Mouse (Mus musculus) limb, embryonic 10.5 days (tissue): Measurements from ENCODE around the gene Cab39l. TPM values are rescaled to one million over a fixed set of nuclear protein-coding genes. Genes with fewer than 3 reads are reported as not detected.
"Not testable (repeated sequence)": the region's sequence is repeated elsewhere in the genome, so short reads cannot be mapped to it uniquely, and the experiment has no call there.

ENCODE experiments used
- DNase-seq: peaks from one replicate; pipeline ENCODE4 v3.0.0-alpha.2; 2017; ENCODE audit warnings: low spot score
- H3K27ac ChIP-seq: fragments of 300-500 bp; sonication (generic); 2 replicates; pipeline ENCODE4 v1.5.1; 2016; ENCODE audit warnings: mild to moderate bottlenecking
- H3K27me3 ChIP-seq: fragments of 300-500 bp; sonication (generic); 2 replicates; pipeline ENCODE4 v1.6.1; 2016; ENCODE audit warnings: low read depth, mild to moderate bottlenecking; ENCODE audit not compliant: poor library complexity, severe bottlenecking
- H3K36me3 ChIP-seq: fragments of 300-500 bp; sonication (generic); 2 replicates; pipeline ENCODE4 v1.6.1; 2016; ENCODE audit warnings: mild to moderate bottlenecking, moderate library complexity
- H3K4me1 ChIP-seq: fragments of 300-500 bp; sonication (generic); 2 replicates; pipeline ENCODE4 v1.6.1; 2016
- H3K4me3 ChIP-seq: fragments of 300-500 bp; sonication (generic); 2 replicates; pipeline ENCODE4 v1.5.1; 2016; ENCODE audit warnings: mild to moderate bottlenecking, moderate library complexity
- H3K9me3 ChIP-seq: fragments of 300-500 bp; sonication (generic); replicated peaks from 2 replicates; pipeline ENCODE4 v1.6.1; 2016; ENCODE audit warnings: mild to moderate bottlenecking
- WGBS: fragments of 180-500 bp; shearing (Covaris S2); methylation state at CpG from one replicate; pipeline ENCODE4 v1.1.7; 2016; 5-methylcytosine and 5-hydroxymethylcytosine counted together
- polyA plus RNA-seq: library from polyadenylated mRNA; unstranded; fragments of >200 nt; fragmentation: Nextera tagmentation; extraction: Ambion mirVana; gene quantifications from 2 replicates; pipeline ENCODE4 v1.2.1, GENCODE M21; 2016

Gene Cab39l
- polyA plus RNA-seq, 1 experiment from 2014 or later: 44.6 TPM

GRCm38 (mm10) chr14:59604002-59604645 is 163.4 kb downstream of the Cab39l start:
- 0 out of 2 replicates have a peak, but pooled peaks cover 6% of the 10 kb centered on the region for H3K27me3 ChIP-seq
- 70% methylated on average over 5 of the region's 5 CpGs for WGBS
- H3K27ac ChIP-seq: no peak overlapping the region
- no peaks in the 10 kb centered on the region for H3K36me3 ChIP-seq
- H3K4me3 ChIP-seq: no peak overlapping the region
- DNase-seq: peak; percentile 34
- H3K4me1 ChIP-seq: peaks cover 13% of the 10 kb centered on the region
- no peaks in the 10 kb centered on the region for H3K9me3 ChIP-seq

GRCm38 (mm10) chr14:59605671-59606353 is 165.0 kb downstream of the Cab39l start:
- no peaks in the 10 kb centered on the region for H3K9me3 ChIP-seq
- no peak overlapping the region for H3K4me3 ChIP-seq
- peak; percentile 80 for DNase-seq
- 23% methylated on average over 5 of the region's 5 CpGs for WGBS
- H3K27me3 ChIP-seq: 0 out of 2 replicates have a peak, but pooled peaks cover 6% of the 10 kb centered on the region
- H3K27ac ChIP-seq: no peak overlapping the region
- H3K36me3 ChIP-seq: no peaks in the 10 kb centered on the region
- peaks cover 13% of the 10 kb centered on the region for H3K4me1 ChIP-seq

GRCm38 (mm10) chr14:59607021-59607420 is 166.2 kb downstream of the Cab39l start:
- no peak overlapping the region for H3K4me3 ChIP-seq
- H3K36me3 ChIP-seq: no peaks in the 10 kb centered on the region
- peaks cover 13% of the 10 kb centered on the region for H3K4me1 ChIP-seq
- no peaks in the 10 kb centered on the region for H3K9me3 ChIP-seq
- 40% methylated on average over 3 of the region's 3 CpGs for WGBS
- H3K27me3 ChIP-seq: 0 out of 2 replicates have a peak, but pooled peaks cover 6% of the 10 kb centered on the region
- DNase-seq: no peak
- no peak overlapping the region for H3K27ac ChIP-seq

- 53% methylated on average over 14 of the region's 14 CpGs for WGBS
- H3K27me3 ChIP-seq: no peaks in the 10 kb centered on the region
- H3K9me3 ChIP-seq: no peaks in the 10 kb centered on the region
- no peak overlapping the region for H3K4me3 ChIP-seq
- H3K4me1 ChIP-seq: peaks cover 28% of the 10 kb centered on the region
- H3K27ac ChIP-seq: no peak overlapping the region; the same call in 1 of the 2 replicates
- DNase-seq: peak; percentile 82
- no peaks in the 10 kb centered on the region for H3K36me3 ChIP-seq
These were observed 172.3 kb downstream of the Cab39l start for GRCm38 (mm10) chr14:59612920-59613625.

- H3K4me1 ChIP-seq: peaks cover 28% of the 10 kb centered on the region
- not testable (repeated sequence) for H3K4me3 ChIP-seq, H3K36me3 ChIP-seq, H3K9me3 ChIP-seq, H3K27me3 ChIP-seq, DNase-seq, H3K27ac ChIP-seq
- 87% methylated on average over 3 of the region's 3 CpGs for WGBS
These were observed 173.4 kb downstream of the Cab39l start for GRCm38 (mm10) chr14:59614149-59614548.

- H3K27me3 ChIP-seq: no peaks in the 10 kb centered on the region
- H3K4me1 ChIP-seq: peaks cover 28% of the 10 kb centered on the region
- H3K27ac ChIP-seq: peak overlapping the region; percentile 58; the same call in 1 of the 2 replicates
- no peak for DNase-seq
- no peaks in the 10 kb centered on the region for H3K9me3 ChIP-seq
- H3K36me3 ChIP-seq: no peaks in the 10 kb centered on the region
- H3K4me3 ChIP-seq: no peak overlapping the region
- WGBS: 72% methylated on average over 7 of the region's 7 CpGs
These were observed 176.0 kb downstream of the Cab39l start for GRCm38 (mm10) chr14:59616802-59617201.

- H3K27me3 ChIP-seq: peaks cover 18% of the 10 kb centered on the region; the same call in 1 of the 2 replicates
- no peaks in the 10 kb centered on the region for H3K9me3 ChIP-seq
- H3K36me3 ChIP-seq: peaks cover 2% of the 10 kb centered on the region
- peaks cover 42% of the 10 kb centered on the region for H3K4me1 ChIP-seq
- 29% methylated on average over 9 of the region's 9 CpGs for WGBS
- H3K27ac ChIP-seq: no peak overlapping the region
- DNase-seq: no peak
- H3K4me3 ChIP-seq: peak overlapping the region; percentile 84; the same call in 1 of the 2 replicates
These were observed 183.6 kb downstream of the Cab39l start for GRCm38 (mm10) chr14:59624326-59624885.

GRCm38 (mm10) chr14:59625158-59625805 is 184.5 kb downstream of the Cab39l start, which contains the start of gene Shisa2:
Gene Shisa2, plus strand, starts transcription at chr14:59625308.
- H3K27me3 ChIP-seq: peaks cover 18% of the 10 kb centered on the region; the same call in 1 of the 2 replicates

GRCm38 (mm10) chr14:59625806-59626364 is 185.1 kb downstream of the Cab39l start:
- DNase-seq: peak; percentile 73

More at GRCm38 (mm10) chr14:59625158-59625805, 184.5 kb downstream of the Cab39l start, which contains the start of gene Shisa2:
- peaks cover 42% of the 10 kb centered on the region for H3K4me1 ChIP-seq
- H3K4me3 ChIP-seq: peak within 1 kb of the TSS; percentile 84
- peaks cover 11% of the 10 kb centered on the region for H3K36me3 ChIP-seq
- WGBS: under 1% methylated on average over 65 of the region's 65 CpGs
- peak; percentile 91 for DNase-seq
- peak within 1 kb of the TSS; percentile 94 for H3K27ac ChIP-seq
- no peaks in the 10 kb centered on the region for H3K9me3 ChIP-seq

GRCm38 (mm10) chr14:59626711-59627110 is 185.9 kb downstream of the Cab39l start:
- H3K27me3 ChIP-seq: peaks cover 18% of the 10 kb centered on the region; the same call in 1 of the 2 replicates
- peak overlapping the region; percentile 84 for H3K4me3 ChIP-seq
- H3K27ac ChIP-seq: peak overlapping the region; percentile 94
- H3K4me1 ChIP-seq: peaks cover 42% of the 10 kb centered on the region
- 29% methylated on average over 8 of the region's 8 CpGs for WGBS
- H3K9me3 ChIP-seq: no peaks in the 10 kb centered on the region
- H3K36me3 ChIP-seq: peaks cover 23% of the 10 kb centered on the region
- peak; percentile 39 for DNase-seq

More at GRCm38 (mm10) chr14:59625806-59626364, 185.1 kb downstream of the Cab39l start:
- under 1% methylated on average over 51 of the region's 51 CpGs for WGBS
- H3K27ac ChIP-seq: peak overlapping the region; percentile 94
- peaks cover 17% of the 10 kb centered on the region for H3K36me3 ChIP-seq
- no peaks in the 10 kb centered on the region for H3K9me3 ChIP-seq
- H3K4me1 ChIP-seq: peaks cover 42% of the 10 kb centered on the region
- peaks cover 18% of the 10 kb centered on the region; the same call in 1 of the 2 replicates for H3K27me3 ChIP-seq
- H3K4me3 ChIP-seq: peak overlapping the region; percentile 84

GRCm38 (mm10) chr14:59627142-59627680 is 186.4 kb downstream of the Cab39l start:
- 16% methylated on average over 9 of the region's 9 CpGs for WGBS
- Histone ChIP-seq H3K9me3 (no peaks in the 10 kb centered on the region), H3K4me1 (peaks cover 42% of the 10 kb centered on the region), H3K27me3 (peaks cover 14% of the 10 kb centered on the region; the same call in 1 of the 2 replicates), H3K27ac (peak overlapping the region; percentile 94), H3K36me3 (peaks cover 28% of the 10 kb centered on the region), H3K4me3 (peak overlapping the region; percentile 84)
- DNase-seq: peak; percentile 45
